Mouse (Mus musculus) midbrain, embryonic 10.5 days (tissue): ENCODE measurements at regions not wholly inside any gene's neighbourhood (a gene's known extent, or its start where the extent isn't known, plus 50 kb on each side); places are given as distances from the start of the nearest gene placed in this dataset.

ENCODE experiments used
- DNase-seq: peaks from one replicate; pipeline ENCODE4 v3.0.0-alpha.2; 2017; ENCODE audit warnings: low spot score
- H3K27ac ChIP-seq: fragments of 300-500 bp; sonication (generic); replicated peaks from 2 replicates; pipeline ENCODE4 v1.5.1; 2016; ENCODE audit warnings: mild to moderate bottlenecking
- H3K27me3 ChIP-seq: fragments of 300-500 bp; sonication (generic); 2 replicates; pipeline ENCODE4 v1.6.1; 2016; ENCODE audit warnings: low read depth, mild to moderate bottlenecking; ENCODE audit not compliant: poor library complexity, severe bottlenecking
- H3K36me3 ChIP-seq: fragments of 300-500 bp; sonication (generic); 2 replicates; pipeline ENCODE4 v1.6.1; 2016; ENCODE audit warnings: mild to moderate bottlenecking, moderate library complexity
- H3K4me1 ChIP-seq: fragments of 300-500 bp; sonication (generic); 2 replicates; pipeline ENCODE4 v1.6.1; 2016
- H3K4me3 ChIP-seq: fragments of 300-500 bp; sonication (generic); 2 replicates; pipeline ENCODE4 v1.5.1; 2016; ENCODE audit warnings: mild to moderate bottlenecking, moderate library complexity
- H3K9me3 ChIP-seq: fragments of 300-500 bp; sonication (generic); replicated peaks from 2 replicates; pipeline ENCODE4 v1.6.1; 2016; ENCODE audit warnings: mild to moderate bottlenecking
- WGBS: fragments of 180-500 bp; shearing (Covaris S2); methylation state at CpG from one replicate; pipeline ENCODE4 v1.1.7; 2016; 5-methylcytosine and 5-hydroxymethylcytosine counted together

DNA sequence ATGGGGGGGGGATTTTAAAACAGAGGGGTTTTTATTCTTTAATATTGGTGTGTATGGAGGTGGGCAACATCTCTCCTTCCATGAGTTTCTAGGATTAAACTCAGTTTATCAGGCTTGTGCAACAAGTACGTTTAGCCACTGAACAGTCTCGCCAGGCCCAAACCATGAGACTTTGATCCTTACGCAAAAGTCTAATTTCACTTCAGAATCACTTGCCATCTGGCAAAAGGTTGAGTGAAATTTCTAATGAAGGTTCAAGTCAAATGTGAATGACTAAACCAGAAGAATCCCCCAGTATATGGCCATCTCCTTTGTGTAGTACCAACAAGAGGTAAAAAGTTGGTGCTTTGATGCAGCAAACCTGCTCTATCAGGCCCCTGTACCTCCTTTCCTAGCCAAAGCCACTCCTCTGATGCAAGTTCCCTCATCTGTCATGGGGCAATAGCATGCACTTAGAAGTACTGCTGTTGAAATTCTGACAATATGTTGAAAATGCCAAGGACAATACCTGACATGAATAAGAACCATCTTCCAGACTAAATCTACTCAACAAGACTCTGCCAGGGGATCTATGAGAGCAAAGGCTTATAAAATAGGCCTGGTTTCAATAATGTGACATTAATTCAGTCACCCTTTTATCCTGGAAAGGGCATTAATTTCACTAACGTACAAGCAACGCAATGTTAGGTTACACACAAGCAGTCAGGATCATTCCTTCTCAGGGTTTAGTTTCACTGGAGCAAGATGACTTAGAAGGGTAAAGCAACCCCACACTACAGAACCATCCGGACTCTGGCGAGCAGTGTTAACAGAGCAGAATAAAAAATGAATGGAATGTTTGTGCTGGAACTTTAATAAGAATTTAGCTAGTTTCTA is 51.9 kb upstream of the Nampt start:
- DNase-seq = no peak
- H3K4me1 ChIP-seq = no peaks in the 10 kb centered on the region
- no peak overlapping the region for H3K4me3 ChIP-seq
- no peaks in the 10 kb centered on the region for H3K9me3 ChIP-seq
- 93% methylated on average over 7 of the region's 7 CpGs for WGBS
- no peak overlapping the region for H3K27ac ChIP-seq
- H3K27me3 ChIP-seq = no peaks in the 10 kb centered on the region
- no peaks in the 10 kb centered on the region for H3K36me3 ChIP-seq

DNA sequence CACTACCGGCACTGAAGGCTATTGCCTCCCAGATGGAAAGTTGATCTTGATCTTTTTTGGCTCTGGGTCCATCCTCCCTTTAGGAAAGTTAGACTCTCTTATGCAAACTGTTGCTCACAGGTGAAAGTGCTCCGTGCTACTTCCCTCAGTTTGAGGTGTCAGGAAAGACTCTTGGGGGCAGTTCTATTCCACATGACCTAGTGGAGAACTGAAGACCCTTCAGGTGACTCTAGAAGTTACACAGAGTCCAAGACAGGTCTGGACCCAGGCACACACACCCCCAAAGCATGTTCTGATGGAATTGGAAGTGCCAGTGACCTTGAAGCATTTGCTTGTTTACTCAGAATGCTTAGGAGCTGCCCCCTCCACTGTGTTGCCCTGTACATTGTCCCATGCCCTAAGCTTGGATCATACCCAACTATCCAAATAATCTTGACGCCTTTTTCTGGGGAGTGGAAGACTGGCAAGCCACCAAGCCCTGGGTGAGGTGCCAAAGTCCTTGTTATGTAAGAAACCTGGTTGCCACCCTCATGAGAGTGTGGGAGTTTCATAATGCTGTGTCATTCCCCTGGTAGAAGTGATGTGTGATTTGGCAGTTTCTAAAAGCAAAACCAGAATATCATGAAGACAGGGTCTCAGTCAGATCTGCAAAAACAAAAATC is 51.1 kb upstream of the Nampt start:
- Histone ChIP-seq H3K27me3 (no peaks in the 10 kb centered on the region), H3K36me3 (no peaks in the 10 kb centered on the region), H3K9me3 (no peaks in the 10 kb centered on the region), H3K4me3 (no peak overlapping the region), H3K4me1 (no peaks in the 10 kb centered on the region), H3K27ac (no peak overlapping the region)
- 84% methylated on average over 3 of the region's 3 CpGs for WGBS
- no peak for DNase-seq

DNA sequence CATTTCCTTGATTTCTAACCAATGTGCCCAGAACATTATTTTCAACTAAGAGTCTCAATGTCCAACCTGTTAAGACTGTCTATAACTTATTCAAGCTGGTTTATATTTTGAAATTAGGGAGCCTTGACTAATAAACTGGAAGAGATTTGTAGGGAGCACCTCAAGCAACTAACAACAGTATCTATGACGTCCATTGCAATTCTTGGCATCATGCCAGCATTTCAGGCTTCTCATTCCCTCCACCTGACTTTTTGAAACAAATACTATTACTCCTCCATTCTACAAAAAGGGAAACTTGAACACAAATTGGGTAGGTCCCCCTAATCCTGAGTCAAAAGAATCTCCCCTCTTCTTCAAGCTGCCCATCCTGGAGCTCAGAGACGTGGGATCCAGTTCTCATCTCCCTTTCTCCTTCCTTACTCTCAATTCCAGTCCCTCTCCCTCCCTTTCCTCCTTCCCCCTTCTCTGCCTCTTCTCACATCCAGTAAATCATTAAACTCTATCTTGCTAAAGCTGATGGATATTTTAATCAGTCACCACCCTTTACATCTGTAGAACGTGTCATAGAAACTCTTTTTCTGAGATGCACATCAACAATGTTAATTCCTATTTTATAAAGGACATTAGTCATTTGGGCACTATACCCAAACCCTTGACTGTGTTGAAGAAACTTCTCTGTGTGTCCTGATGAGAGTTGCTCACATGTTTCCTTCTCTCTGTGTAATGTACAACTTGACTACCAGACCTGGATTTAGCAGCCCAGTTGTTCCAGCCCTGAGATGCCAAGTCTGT is 50.4 kb upstream of the Nampt start:
- DNase-seq = no peak
- Histone ChIP-seq H3K4me1 (no peaks in the 10 kb centered on the region), H3K27ac (no peak overlapping the region), H3K36me3 (no peaks in the 10 kb centered on the region), H3K9me3 (no peaks in the 10 kb centered on the region), H3K4me3 (no peak overlapping the region), H3K27me3 (no peaks in the 10 kb centered on the region)
- 76% methylated on average over 3 of the region's 3 CpGs for WGBS
